Mouse (Mus musculus): ENCODE measurements around the gene Dbnl. TPM values are rescaled to one million over a fixed set of nuclear protein-coding genes. Genes with fewer than 3 reads are reported as not detected.

Dbnl gene
- polyA plus RNA-seq, 1 experiment from 2014 or later: 99.8 TPM

GRCm38 (mm10) chr11:5742106-5742505, 46.2 kb upstream of the Dbnl start:
- H3K36me3 ChIP-seq (ENCODE audit: control insufficient read depth, insufficient read depth, low read length): no peaks in the 10 kb centered on the region
- peaks cover 4% of the 10 kb centered on the region; the same call in 1 of the 2 replicates for H3K4me1 ChIP-seq (replicated peaks; ENCODE audit: control insufficient read depth, insufficient read depth)
- ATAC-seq (ENCODE audit: low FRiP score, low TSS enrichment) (no peak), DNase-seq (ENCODE audit: low spot score) (no peak)
- H3K9me3 ChIP-seq (ENCODE audit: control insufficient read depth, low read length): no peaks in the 10 kb centered on the region
- H3K27me3 ChIP-seq (ENCODE audit: control insufficient read depth, insufficient read depth, low read length): no peaks in the 10 kb centered on the region
- H3K4me3 ChIP-seq (ENCODE audit: low read depth, low read length): no peak overlapping the region
- no peak for TF ChIP-seq EP300 (optimal IDR thresholded peaks at IDR 0.05)
- peak; percentile 64 for TF ChIP-seq CTCF (IDR thresholded peaks at IDR 0.05; ENCODE audit: low read depth)
- 75% methylated on average over 7 of the region's 7 CpGs for WGBS
- no peak overlapping the region for H3K9ac ChIP-seq (ENCODE audit: low read length)
- H3K27ac ChIP-seq (replicated peaks): no peak overlapping the region
- no peak overlapping the region for H3K4me2 ChIP-seq (replicated peaks; ENCODE audit: low read depth)

DNA sequence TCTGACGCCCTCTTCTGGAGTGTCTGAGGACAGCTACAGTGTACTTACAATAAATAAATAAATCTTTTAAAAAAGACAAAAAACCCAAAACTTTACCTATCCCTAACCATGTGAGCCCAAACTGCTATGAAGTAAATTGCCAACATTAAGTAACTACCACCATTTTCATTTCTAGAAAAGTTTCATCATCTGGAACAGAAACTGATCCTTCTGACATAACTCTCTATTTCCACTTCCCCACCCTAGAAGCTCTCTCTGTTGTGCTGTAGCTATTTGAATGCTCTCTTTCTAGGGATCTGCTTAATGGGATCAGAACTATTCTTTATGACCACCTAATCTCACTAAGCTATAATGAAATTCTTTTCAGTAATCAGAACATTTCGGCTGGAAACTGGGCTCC, 43.3 kb upstream of the Dbnl start:
- ATAC-seq (ENCODE audit: low FRiP score, low TSS enrichment) (no peak), DNase-seq (ENCODE audit: low spot score) (no peak)
- H3K27me3 ChIP-seq (ENCODE audit: control insufficient read depth, insufficient read depth, low read length): no peaks in the 10 kb centered on the region
- H3K4me2 ChIP-seq (replicated peaks; ENCODE audit: low read depth): no peak overlapping the region
- H3K9ac ChIP-seq (ENCODE audit: low read length): no peak overlapping the region
- H3K9me3 ChIP-seq (ENCODE audit: control insufficient read depth, low read length): no peaks in the 10 kb centered on the region
- 77% methylated on average over 2 of the region's 2 CpGs for WGBS
- no peaks in the 10 kb centered on the region for H3K4me1 ChIP-seq (replicated peaks; ENCODE audit: control insufficient read depth, insufficient read depth)
- H3K27ac ChIP-seq (replicated peaks): no peak overlapping the region
- H3K36me3 ChIP-seq (ENCODE audit: control insufficient read depth, insufficient read depth, low read length): no peaks in the 10 kb centered on the region
- no peak overlapping the region for H3K4me3 ChIP-seq (ENCODE audit: low read depth, low read length)
- TF ChIP-seq EP300 (optimal IDR thresholded peaks at IDR 0.05) (no peak), CTCF (IDR thresholded peaks at IDR 0.05; ENCODE audit: low read depth) (no peak)

- TF ChIP-seq CTCF (IDR thresholded peaks at IDR 0.05; ENCODE audit: low read depth): no peak
- no peak for TF ChIP-seq EP300 (optimal IDR thresholded peaks at IDR 0.05)
- Histone ChIP-seq H3K36me3 (ENCODE audit: control insufficient read depth, insufficient read depth, low read length) (no peaks in the 10 kb centered on the region), H3K4me1 (replicated peaks; ENCODE audit: control insufficient read depth, insufficient read depth) (no peaks in the 10 kb centered on the region), H3K9me3 (ENCODE audit: control insufficient read depth, low read length) (0 out of 2 replicates have a peak, but pooled peaks cover 4% of the 10 kb centered on the region), H3K27ac (replicated peaks) (no peak overlapping the region), H3K4me3 (ENCODE audit: low read depth, low read length) (no peak overlapping the region), H3K9ac (ENCODE audit: low read length) (no peak overlapping the region), H3K27me3 (ENCODE audit: control insufficient read depth, insufficient read depth, low read length) (no peaks in the 10 kb centered on the region), H3K4me2 (replicated peaks; ENCODE audit: low read depth) (no peak overlapping the region)
- WGBS: 92% methylated on average over 2 of the region's 2 CpGs
- no peak for ATAC-seq (ENCODE audit: low FRiP score, low TSS enrichment)
- DNase-seq (ENCODE audit: low spot score): no peak
Measured at GRCm38 (mm10) chr11:5753755-5754154, 34.5 kb upstream of the Dbnl start.

GRCm38 (mm10) chr11:5761820-5762632, 26.3 kb upstream of the Dbnl start, which contains the start of gene Urgcp:
TSS of gene Urgcp (minus strand) at chr11:5762376.
- TF ChIP-seq EP300 (optimal IDR thresholded peaks at IDR 0.05): no peak
- TF ChIP-seq CTCF (IDR thresholded peaks at IDR 0.05; ENCODE audit: low read depth): no peak; the same call in none of the 2 replicates
- under 1% methylated on average over 68 of the region's 68 CpGs for WGBS

GRCm38 (mm10) chr11:5762633-5762982, 25.7 kb upstream of the Dbnl start:
- Histone ChIP-seq H3K27ac (replicated peaks) (peak overlapping the region; percentile 98), H3K9me3 (ENCODE audit: control insufficient read depth, low read length) (no peaks in the 10 kb centered on the region), H3K4me2 (replicated peaks; ENCODE audit: low read depth) (peak overlapping the region; percentile 69), H3K4me3 (ENCODE audit: low read depth, low read length) (peak overlapping the region; percentile 70), H3K27me3 (ENCODE audit: control insufficient read depth, insufficient read depth, low read length) (no peaks in the 10 kb centered on the region), H3K9ac (ENCODE audit: low read length) (peak overlapping the region; percentile 86), H3K36me3 (ENCODE audit: control insufficient read depth, insufficient read depth, low read length) (no peaks in the 10 kb centered on the region), H3K4me1 (replicated peaks; ENCODE audit: control insufficient read depth, insufficient read depth) (no peaks in the 10 kb centered on the region)
- no peak for DNase-seq (ENCODE audit: low spot score)
- TF ChIP-seq CTCF (IDR thresholded peaks at IDR 0.05; ENCODE audit: low read depth) (no peak), EP300 (optimal IDR thresholded peaks at IDR 0.05) (no peak)
- ATAC-seq (ENCODE audit: low FRiP score, low TSS enrichment): no peak
- 15% methylated on average over 6 of the region's 6 CpGs for WGBS

More at GRCm38 (mm10) chr11:5761820-5762632, 26.3 kb upstream of the Dbnl start, which contains the start of gene Urgcp:
- Histone ChIP-seq H3K4me2 (replicated peaks; ENCODE audit: low read depth) (peak within 1 kb of the TSS; percentile 69), H3K9me3 (ENCODE audit: control insufficient read depth, low read length) (no peaks in the 10 kb centered on the region), H3K27me3 (ENCODE audit: control insufficient read depth, insufficient read depth, low read length) (no peaks in the 10 kb centered on the region), H3K36me3 (ENCODE audit: control insufficient read depth, insufficient read depth, low read length) (no peaks in the 10 kb centered on the region), H3K27ac (replicated peaks) (peak within 1 kb of the TSS; percentile 98), H3K9ac (ENCODE audit: low read length) (peak within 1 kb of the TSS; percentile 86), H3K4me3 (ENCODE audit: low read depth, low read length) (peak within 1 kb of the TSS; percentile 70), H3K4me1 (replicated peaks; ENCODE audit: control insufficient read depth, insufficient read depth) (no peaks in the 10 kb centered on the region)
- ATAC-seq (ENCODE audit: low FRiP score, low TSS enrichment) (peak; percentile 97), DNase-seq (ENCODE audit: low spot score) (peak; percentile 99)

- Histone ChIP-seq H3K9ac (ENCODE audit: low read length) (no peak overlapping the region), H3K27ac (replicated peaks) (no peak overlapping the region), H3K36me3 (ENCODE audit: control insufficient read depth, insufficient read depth, low read length) (peaks cover 9% of the 10 kb centered on the region; the same call in 1 of the 2 replicates), H3K9me3 (ENCODE audit: control insufficient read depth, low read length) (no peaks in the 10 kb centered on the region), H3K4me3 (ENCODE audit: low read depth, low read length) (no peak overlapping the region), H3K27me3 (ENCODE audit: control insufficient read depth, insufficient read depth, low read length) (no peaks in the 10 kb centered on the region), H3K4me2 (replicated peaks; ENCODE audit: low read depth) (no peak overlapping the region), H3K4me1 (replicated peaks; ENCODE audit: control insufficient read depth, insufficient read depth) (no peaks in the 10 kb centered on the region)
- no peak for DNase-seq (ENCODE audit: low spot score)
- ATAC-seq (ENCODE audit: low FRiP score, low TSS enrichment): no peak
- TF ChIP-seq CTCF (IDR thresholded peaks at IDR 0.05; ENCODE audit: low read depth) (no peak), EP300 (optimal IDR thresholded peaks at IDR 0.05) (no peak)
- WGBS: 77% methylated on average over 6 of the region's 6 CpGs
Measured at GRCm38 (mm10) chr11:5766019-5766418, 22.3 kb upstream of the Dbnl start.

Data from stomach, postnatal 0 days (tissue).